Mouse (Mus musculus) frontal cortex, postnatal 25 days (tissue): ENCODE results near the gene Adgrg2.

Experiments
- DNase-seq, 2 experiments: peaks; one replicate each; pipeline ENCODE4 v3.0.0; 2022; ENCODE audit warnings: low spot score in 2 of 2

Gene Adgrg2

DNA sequence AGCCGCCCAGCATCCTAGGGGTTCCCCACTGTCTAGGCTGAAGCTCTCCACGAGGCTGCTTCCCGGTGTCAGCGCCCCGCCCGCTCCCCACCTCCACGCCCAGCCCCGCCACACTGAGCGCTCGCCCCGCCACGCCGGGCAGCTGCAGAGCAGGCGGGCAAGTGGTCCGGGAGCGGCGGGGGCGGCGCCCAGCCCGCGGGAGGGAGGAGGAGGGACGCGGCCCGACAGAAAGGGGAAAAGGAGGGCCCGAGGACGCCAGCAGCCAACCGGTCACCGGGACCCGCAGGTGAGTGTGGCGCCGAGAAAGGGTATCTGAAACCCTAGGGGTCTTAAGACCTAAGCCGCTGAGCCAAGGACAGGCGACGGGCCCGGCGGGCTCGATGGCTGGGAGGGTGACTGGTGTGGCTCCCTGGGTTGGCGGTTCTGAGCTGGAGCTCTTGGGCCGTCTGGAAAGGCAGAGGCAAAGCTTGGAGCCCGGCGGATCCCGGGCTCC, at the start of gene Adgrg2:
Gene Adgrg2 (plus strand): TSS at position 227 of the 493 bp plus-strand sequence.
- no peak for DNase-seq

DNA sequence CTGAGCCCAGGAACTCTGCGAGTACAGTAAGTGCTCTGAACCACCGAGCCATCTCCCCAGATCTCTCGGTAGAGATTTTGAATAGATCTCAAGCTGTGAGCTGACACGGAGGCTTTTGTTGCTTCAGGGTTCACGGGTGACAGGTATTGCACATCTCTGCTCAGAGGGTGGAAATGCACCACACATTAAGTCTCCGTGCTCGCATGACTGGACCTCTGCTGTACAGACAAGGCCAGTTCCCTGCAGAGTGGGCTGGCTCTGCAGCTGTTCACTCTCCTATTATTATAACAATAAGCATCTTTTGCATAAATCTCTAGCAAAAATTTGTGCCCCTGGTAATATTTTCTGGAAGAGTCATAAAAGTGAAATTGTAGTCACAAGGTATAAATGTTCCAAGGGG, 39.5 kb upstream of the Adgrg2 start:
- no peak for DNase-seq

DNA sequence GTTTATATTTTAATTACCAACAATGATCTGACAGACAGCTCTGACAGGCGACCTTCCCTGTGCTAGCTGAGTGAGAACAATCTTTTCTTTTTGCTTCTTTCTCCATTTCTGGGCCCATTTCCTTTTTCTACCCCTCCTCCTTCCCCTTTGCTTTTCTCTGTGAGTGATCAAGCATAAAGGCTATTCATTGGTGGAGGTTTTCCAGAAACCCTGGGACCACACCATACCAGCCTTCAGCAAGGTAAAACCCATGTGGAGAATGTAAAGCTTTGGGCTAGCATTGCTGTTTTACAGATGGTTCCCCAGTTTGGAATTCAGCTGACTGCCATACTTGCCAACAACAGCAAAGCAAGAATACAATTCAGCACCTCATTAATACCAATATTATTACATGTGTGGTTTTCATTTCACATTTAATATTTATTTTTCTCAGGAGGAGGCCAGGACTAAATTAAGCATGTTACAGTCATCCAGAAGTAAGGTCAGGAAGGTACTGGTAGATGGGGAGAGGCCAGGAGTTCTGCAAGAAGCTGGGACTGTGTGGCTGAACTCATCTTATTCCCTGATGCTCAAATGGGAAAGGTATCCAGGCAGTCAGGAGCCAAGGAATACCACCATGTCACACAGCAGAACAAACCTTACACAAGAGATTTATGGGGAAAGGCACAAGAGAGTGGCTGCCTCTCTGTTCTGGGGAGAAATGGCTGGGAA, 38.4 kb upstream of the Adgrg2 start:
- DNase-seq = no peak

DNA sequence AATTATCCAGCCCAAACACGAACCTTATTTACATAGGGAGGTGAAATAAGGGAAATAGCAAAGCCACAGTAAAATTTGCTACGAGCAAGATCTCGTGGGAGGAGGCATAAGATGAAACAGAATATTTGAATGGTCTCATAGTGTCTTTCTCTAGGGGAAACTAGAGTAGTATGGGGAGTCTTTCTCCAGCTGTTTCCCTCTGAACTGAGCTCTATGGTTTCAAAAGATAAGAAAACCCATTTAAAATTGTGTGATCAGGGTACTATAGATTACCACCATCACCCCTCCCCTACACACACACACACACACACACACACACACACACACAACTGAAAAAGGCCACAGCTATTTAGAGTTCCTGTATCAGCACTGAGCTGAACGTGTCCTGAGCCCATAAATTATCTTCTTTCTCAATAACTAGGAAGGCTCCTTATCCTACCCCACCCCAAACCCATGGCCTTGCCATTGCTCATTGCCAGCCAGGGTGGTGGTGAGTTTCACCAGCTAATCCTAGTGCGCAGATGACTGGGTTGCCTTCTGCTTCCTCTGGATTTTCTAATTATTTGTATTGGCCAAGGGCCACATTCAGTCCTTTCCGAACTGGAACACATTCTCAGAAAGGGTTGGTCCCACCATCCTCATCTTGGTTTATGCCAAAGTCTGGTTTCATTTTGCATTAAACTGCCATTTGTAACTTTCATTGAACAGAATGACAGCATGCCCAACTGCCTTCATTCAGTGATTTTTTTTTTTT, 5.6 kb upstream of the Adgrg2 start:
- DNase-seq = no peak

DNA sequence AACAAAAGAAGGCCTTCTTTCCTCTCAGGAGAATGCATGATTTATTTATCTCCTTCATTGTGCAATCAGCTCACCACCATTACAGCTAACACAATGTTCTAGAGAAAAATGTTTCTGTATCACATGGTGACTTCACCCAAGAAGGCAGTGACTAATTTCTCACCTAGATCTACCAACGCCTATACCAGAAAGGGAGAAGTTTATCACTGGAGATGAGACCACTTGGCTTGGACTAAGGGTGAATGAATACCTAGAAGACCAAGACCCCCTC, 5.1 kb upstream of the Adgrg2 start:
- no peak for DNase-seq

DNA sequence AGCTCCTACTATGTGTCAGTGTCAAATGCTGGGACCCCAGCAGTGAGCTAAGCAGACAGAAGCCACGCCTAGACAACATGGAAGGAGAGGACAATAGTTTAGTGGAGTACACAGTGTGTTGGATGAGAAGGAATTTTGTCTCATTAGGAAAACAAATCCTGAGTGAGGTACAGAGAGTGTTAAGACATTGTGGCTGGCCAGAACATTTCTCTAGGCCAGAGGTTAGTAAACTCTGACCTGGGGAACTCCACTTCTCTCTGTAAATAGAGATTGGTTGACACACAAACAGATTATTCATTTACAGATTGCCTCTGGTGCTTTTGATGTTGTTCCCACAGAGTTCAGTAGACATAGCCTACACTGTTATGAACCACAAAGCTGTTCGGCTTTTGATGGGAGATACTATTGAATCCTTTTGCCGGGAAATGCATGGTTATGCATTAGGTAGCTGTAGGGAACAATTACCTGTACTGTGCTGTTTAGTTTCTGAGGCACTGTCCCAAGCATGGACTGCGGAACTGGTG, 22.5 kb downstream of the Adgrg2 start:
- no peak for DNase-seq

DNA sequence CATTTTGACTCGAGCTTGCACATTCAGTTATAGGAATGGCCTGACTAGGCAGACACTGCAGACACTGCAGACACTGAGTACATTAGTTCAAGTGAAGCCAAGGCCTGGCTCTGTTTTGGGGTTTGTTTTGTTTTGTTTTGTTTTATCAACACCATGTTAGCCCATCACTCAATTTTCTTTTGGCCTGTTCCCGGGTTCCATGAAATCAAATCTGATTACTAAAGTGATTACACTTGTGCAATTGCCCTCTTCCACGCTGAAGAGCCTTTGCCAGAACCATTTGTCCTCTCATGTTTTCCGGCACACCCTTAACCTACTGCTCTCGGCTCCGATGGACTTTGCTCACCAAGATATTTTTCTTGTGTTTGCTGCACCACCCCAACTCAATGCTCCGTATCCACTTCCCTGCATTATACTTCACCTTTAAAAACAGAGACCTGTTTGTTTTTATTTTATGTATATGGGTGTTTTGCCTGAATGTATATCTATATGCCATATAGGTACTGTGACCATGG, 23.4 kb downstream of the Adgrg2 start:
- DNase-seq = no peak

DNA sequence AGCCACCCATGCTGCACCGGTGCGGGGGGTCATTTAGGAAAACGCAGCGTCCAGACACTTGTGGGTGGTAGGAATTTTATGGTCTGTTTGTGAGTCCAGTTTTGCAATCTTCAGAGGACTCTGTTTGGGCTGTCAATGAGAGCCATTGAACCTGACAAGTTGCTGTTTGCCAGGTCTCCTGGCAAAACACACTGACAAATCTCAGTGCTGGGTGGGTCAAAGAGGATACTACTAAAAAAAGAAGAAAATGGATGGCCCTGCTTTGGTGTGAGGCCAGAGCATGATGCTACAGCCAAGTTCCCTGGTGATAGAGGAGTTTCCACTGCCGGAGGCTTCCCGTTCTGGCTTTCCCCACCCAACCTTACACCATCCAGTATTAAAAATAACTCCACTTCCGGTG, 27.9 kb downstream of the Adgrg2 start:
- no peak for DNase-seq

DNA sequence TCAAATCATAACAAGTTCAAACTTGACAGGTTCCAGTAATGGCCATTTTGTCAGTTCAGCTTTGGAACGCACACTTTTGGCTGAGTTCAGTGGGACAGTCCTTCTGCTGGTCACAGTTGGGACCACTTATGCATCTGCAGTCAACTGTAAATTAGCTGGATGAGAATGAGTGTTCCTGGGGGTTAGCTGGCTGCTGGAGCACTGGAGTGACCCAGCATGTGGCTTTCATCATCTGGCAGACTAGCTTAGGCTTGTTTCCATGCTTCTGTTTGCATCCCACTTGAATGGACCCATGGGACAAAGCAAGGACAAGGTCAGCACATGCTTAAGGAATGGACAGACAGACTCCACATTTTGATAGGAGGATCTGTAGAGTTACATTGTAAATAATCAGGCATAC, 33.2 kb downstream of the Adgrg2 start:
- no peak for DNase-seq

DNA sequence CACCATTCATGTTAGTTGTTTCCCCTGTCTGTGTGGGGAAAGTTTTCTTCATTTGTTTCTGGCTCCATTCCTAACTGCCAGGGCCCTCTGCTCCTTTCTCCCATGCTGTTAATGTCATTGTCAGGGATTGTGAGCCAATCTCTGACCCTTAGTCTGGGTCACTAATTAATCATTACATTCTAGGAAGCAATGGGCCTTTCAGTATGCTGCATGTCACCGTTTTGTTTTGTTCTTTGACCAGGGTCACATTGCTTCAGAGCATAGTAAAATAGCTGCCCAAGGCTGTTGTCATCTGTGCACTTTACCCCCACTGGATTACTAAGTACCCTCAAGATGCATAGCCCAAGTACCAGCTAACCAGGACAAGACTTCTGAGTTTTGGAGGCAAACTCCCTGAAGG, 36.0 kb downstream of the Adgrg2 start:
- DNase-seq = no peak

DNA sequence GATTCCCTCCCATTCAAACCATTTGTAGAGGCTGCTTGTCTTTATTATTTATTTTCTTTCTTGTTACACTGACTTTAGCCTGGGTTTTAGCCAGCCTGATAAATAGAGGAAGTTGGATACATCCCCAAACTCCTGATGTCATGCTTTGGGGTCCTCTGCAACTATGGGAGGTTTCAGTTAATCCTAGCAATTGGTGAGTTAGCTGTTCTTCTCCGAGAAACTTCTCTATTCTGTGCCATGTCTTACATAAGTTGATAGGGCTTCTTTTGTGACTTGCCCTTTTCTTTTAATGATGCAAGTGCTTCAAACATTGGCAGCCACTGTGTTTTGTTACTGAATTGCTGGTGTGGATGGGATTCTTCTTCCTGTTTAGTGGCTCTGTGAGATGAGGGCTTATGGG, 36.4 kb downstream of the Adgrg2 start:
- DNase-seq = no peak

DNA sequence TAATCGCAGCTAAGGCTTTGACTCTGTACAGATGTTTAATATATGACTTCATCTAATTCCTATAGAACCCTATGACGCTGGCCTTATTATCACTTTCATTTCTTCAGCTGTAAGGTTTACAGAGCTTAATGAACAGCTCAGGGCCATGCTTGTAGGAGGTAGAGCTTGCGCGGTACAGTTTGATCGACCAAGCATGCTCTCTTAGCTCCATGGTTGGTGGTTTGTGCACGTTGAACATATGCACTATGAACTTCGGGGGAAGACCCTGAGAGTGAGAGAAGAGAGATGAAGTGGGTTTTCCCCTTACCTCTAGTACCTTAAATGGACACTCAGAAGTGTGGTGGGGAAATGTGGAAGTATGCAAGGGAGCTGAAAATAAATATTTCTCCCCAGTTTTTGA, 41.7 kb downstream of the Adgrg2 start:
- no peak for DNase-seq

DNA sequence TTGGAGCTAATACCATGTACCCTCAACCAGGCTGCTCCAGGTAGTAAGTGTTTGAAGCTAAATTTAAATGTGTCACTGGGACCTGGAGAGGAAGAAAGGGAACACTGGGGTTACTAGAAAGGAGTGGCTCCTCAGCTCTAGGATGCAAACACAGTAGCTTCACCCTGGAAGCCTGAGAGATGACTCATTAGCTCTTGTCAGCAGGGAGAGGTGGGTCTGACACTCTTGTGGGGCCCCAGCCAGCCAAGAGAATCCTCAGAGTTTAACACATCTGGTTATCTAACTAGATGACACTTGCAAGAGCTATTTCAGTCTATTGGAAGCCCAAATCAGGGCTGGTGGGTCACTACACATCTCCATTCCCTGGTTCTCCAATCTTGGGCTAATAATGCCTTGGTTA, 50.8 kb downstream of the Adgrg2 start:
- no peak for DNase-seq

DNA sequence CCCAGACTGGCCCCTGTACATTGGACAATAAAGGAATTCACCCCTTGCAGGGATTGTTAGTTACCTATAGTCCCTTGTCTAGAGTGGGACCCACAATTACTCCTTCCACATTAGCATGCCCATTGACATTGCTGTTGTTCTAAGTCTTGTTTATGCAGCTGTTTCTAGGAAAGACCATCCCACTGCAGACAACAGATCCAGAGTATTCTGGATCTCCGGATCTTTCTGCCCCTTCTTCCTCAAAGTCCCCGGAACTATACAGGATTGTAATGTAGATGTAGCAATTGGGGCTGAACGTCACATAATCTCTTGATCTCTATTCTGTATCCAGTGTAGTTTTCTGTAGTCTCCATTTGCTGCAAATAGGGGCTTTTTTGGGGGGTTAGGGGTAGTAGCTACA, 57.9 kb downstream of the Adgrg2 start:
- no peak for DNase-seq

DNA sequence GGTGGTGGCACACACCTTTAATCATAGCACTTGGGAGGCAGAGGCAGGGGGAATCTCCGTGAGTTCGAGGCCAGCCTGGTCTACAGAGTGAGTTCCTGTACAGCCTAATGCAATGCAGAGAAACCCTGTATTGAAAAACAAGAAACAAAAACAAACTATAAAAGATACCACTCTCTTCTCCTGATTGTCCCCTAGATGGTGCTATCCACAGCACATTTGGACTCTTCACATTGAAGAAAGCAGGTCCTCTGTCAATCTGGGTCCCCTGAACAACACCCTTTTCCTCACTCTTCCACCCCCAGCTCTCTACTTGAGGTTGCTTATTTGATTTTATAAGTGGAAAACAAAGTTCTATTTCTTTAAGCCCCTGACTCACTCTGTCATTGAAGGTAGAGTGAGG, 58.9 kb downstream of the Adgrg2 start:
- no peak for DNase-seq

DNA sequence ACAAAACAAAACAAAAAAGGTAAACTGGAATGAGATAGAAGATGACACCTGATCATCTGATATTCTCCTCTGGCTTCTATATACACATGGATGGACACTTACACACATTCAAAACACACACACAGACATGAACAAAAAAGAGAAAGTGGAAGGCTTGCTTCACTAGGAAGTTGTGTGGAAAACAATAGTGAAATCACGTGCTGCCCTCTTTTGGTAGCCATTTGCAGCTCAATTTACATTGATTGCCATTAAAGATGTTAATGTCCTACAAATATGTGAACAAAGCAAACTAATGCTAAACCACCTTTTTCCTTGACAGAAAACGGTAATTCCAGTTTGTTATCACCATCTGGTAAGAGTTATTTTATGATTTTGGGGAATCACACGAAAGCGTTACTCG, 65.2 kb downstream of the Adgrg2 start:
- DNase-seq = no peak

DNA sequence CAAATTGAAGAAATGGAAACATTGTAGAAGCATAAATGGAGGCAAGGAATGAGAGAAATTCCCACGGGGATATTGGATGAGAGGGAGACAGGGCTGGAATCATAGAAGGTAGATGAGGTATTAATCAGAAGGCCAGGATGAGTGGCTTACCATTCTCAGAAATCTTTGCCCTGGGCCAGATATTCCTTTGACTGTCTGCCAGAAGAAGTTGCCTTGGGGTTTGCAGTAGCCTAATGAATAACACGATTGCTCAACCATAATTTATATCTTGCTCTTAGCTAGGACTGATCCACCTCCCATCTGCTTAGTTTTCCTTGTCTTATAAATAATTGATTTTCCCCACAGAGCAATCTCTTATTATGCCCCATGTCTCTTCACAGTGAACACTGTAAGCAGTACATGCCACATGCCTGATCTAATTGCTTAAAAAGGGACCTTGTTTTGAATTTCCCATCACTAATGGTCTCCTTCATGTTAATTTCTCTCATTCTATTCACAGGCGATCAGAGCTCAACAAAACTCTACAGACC, 80.8 kb downstream of the Adgrg2 start:
- no peak for DNase-seq

DNA sequence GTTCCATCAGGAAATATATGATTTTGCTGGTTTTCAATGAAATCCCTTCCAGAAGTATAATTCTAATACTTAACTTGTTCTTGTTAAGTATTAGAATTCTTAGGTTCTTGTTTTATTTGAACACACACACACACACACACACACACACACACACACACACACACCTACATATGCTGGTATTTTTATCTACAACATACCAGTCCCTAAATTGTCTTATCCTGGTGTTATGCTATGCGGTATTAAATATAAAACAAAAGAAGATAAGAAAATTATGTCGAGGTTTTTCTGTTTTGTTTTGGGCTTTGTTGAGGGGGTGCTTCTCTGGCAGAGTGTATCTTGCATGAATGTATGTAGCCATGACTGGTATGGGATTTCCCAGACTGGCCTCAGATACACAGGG, 99.3 kb downstream of the Adgrg2 start:
- no peak for DNase-seq

DNA sequence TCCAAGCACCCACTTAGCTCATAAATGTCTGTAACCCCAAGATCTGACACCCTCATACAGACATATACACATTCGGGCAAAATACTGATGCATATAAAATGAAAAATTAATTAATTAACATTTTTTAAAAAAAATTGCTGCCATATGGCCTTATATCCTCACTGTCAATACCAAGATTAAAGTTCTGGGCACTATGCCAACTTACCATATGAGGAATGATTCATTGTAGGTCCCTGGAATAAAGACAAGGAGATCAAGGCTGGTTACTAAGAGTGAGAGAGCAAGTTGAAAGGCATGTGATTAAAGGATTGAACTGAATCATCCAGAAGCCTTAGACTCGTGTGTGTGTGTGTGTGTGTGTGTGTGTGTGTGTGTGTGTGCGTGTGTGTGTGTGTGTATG, 103.8 kb downstream of the Adgrg2 start:
- no peak for DNase-seq

DNA sequence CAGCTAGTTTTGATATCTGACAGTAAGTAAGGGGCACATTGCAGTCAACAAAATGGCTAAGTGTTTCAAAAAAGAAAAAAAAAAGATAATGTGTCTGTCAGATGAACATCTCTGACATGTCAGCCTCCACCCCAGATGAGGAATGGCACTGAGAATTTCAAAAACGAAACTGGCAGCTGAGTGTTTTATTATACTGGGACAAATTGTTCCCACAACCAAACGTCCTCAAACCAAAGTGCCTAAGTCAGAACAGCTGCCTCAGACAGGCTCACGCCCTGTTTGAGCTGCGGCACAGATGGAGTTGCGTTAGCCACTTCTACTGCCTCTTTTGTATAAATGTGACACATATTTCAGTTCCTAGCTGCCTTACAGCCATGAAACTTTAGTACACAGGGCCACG, 104.4 kb downstream of the Adgrg2 start:
- DNase-seq = no peak

DNA sequence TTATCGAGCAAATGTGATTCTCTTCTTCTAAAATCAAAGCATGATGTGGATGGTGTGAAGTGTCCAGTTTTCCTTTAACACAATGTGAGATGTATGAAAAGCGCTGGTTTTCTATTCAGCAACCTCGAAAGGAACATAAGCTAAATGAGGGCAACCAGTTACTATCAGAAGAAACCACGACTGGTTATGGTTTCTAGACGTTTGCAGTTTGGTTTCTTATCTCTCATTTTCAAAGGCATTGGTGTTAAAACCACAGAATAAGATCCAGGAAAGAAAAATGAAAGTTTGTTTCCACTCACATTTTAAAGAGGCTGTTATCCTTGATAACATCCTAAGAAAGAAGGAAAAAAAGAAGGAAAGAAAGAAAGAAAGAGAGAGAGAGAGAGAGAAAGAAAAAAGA, 106.0 kb downstream of the Adgrg2 start:
- no peak for DNase-seq

DNA sequence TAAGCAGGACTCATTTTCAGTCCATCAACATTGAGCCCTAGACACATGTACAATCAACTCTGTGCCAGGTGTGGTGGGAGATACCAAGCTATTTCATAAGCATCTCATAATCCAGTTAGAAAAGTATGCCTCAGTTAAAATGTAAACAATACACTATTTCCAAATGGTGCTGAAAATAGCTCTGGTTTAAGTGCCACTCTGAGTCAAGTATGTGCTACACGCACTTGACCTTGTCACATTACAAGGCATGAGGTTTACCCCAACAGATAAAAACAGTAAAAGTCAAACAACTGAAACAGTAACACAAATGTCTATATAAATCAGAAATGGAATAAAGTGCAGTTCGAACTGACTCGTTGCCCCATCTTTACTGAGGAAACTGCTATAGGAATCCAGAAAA, 110.6 kb downstream of the Adgrg2 start:
- no peak for DNase-seq

DNA sequence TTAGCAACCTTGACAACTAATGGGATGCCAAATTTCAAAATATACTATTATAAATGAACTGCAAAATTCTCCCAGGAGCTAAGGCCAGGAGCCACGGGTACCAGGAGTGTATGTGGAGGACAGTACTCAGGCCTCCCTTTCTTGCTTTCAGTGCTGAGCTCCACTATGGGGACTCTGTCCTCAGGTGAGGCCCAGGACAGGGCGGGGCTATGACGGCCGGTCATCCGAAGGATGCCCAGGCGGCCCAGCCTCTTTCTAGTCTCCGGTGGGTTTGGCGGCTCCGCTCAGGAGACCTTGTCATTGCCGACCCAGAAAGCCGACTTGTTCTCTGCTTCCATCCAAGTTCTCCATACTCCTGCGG, 111.2 kb downstream of the Adgrg2 start:
- no peak for DNase-seq
